Mouse (Mus musculus) liver, embryonic 16.5 days (tissue): ENCODE results near the gene Gsx2. TPM values are rescaled to one million over a fixed set of nuclear protein-coding genes. Genes with fewer than 3 reads are reported as not detected.
A peak's percentile ranks its signal among the peaks of the same experiment; 100 is the strongest.

Experiments used
- ATAC-seq: fragments of 200-750 bp; cut with Nextera tagmentation; 2 replicates; pipeline ENCODE4 v1.8.0; 2017; ENCODE audit warnings: low read depth, mild to moderate bottlenecking, moderate number of reproducible peaks, moderate library complexity
- H3K27ac ChIP-seq: fragments of 300-500 bp; sonication (generic); 2 replicates; pipeline ENCODE4 v1.5.1; 2014; ENCODE audit warnings: mild to moderate bottlenecking, low read length
- H3K27me3 ChIP-seq: fragments of 300-500 bp; sonication (generic); 2 replicates; pipeline ENCODE4 v1.6.1; 2014; ENCODE audit warnings: low read depth, low read length, mixed read lengths; ENCODE audit not compliant: control insufficient read depth, insufficient read depth
- H3K36me3 ChIP-seq: fragments of 300-500 bp; sonication (generic); 2 replicates; pipeline ENCODE4 v1.6.1; 2014; ENCODE audit warnings: mild to moderate bottlenecking; ENCODE audit not compliant: control insufficient read depth, insufficient read depth
- H3K4me1 ChIP-seq: fragments of 300-500 bp; sonication (generic); 2 replicates; pipeline ENCODE4 v1.6.1; 2014; ENCODE audit warnings: low read depth, low read length, mixed read lengths; ENCODE audit not compliant: control insufficient read depth
- H3K4me2 ChIP-seq: fragments of 300-500 bp; sonication (generic); 2 replicates; pipeline ENCODE4 v1.6.1; 2014; ENCODE audit warnings: low read depth, low read length, mixed read lengths
- H3K4me3 ChIP-seq: fragments of 300-500 bp; sonication (generic); 2 replicates; pipeline ENCODE4 v1.5.1; 2014; ENCODE audit warnings: low read depth, mild to moderate bottlenecking, low read length
- H3K9ac ChIP-seq: fragments of 300-500 bp; sonication (generic); 2 replicates; pipeline ENCODE4 v1.6.1; 2014; ENCODE audit warnings: low read depth, low read length
- H3K9me3 ChIP-seq: fragments of 300-500 bp; sonication (generic); replicated peaks from 2 replicates; pipeline ENCODE4 v1.6.1; 2016; ENCODE audit warnings: low read length; ENCODE audit not compliant: control insufficient read depth
- WGBS: fragments of 180-500 bp; shearing (Covaris S2); extraction: QIAGEN DNeasy Blood & Tissue Kit; methylation state at CpG from one replicate; pipeline ENCODE4 v1.1.7; 2014; ENCODE audit not compliant: insufficient replicate concordance; 5-methylcytosine and 5-hydroxymethylcytosine counted together
- polyA plus RNA-seq: library from polyadenylated mRNA; unstranded; fragments of >200 nt; fragmentation: Nextera tagmentation; extraction: Ambion mirVana; gene quantifications from 2 replicates; pipeline ENCODE4 v1.2.1, GENCODE M21; 2015

The Gsx2 gene
- polyA plus RNA-seq: not detected in 2 replicates

DNA sequence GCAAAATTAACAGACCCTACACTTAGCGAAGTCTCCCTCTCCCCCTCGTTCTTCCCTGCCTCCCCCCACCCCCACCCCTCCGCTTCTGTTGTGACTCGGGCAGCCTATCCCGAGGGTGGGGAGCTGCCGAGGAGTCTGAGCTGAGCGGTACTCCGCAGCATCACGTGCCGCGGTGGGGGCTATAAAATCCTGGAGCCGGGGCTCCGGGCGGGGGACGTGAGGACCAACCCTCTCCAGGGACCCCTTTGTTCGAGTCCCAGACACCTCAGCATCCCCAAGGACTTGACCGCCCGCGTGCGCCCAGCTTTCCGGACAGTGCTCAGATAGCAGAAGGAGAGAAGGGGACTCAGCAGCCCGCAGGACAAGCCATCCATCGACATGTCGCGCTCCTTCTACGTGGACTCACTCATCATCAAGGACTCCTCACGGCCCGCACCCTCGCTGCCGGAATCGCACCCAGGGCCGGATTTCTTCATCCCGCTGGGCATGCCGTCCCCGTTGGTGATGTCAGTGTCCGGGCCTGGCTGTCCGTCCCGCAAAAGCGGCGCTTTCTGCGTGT lies at the start of gene Gsx2:
Gsx2 (plus strand) TSS at position 219 of the 559 bp plus-strand sequence.
- H3K4me3 ChIP-seq: no peak within 1 kb of the TSS
- no peaks in the 10 kb centered on the region for H3K36me3 ChIP-seq
- ATAC-seq: no peak
- under 1% methylated on average over 41 of the region's 41 CpGs for WGBS
- no peak within 1 kb of the TSS for H3K9ac ChIP-seq
- H3K27ac ChIP-seq: no peak within 1 kb of the TSS
- H3K4me1 ChIP-seq: no peaks in the 10 kb centered on the region
- no peaks in the 10 kb centered on the region for H3K9me3 ChIP-seq
- H3K4me2 ChIP-seq: no peak within 1 kb of the TSS
- H3K27me3 ChIP-seq: peaks cover 98% of the 10 kb centered on the region

DNA sequence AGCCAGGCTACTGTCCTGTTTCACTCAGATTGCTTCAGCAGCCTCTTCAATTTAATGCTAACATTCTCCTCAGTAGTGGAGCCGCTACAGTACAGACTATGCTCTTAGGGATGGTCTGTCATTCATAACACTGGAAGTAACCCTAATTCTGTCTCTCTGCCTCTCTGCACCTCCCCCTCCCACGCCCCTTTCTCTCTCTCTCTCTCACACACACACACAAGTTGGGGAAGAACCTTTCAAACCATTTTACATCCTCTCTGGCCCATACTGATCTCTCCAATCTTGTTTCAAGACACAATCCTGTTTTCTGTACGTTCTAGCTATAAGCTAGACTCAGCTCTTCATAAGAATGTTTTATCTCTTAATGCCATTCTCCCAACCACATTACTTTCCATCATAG lies 39.9 kb upstream of the Gsx2 start:
- H3K4me2 ChIP-seq: no peak overlapping the region
- WGBS: 60% methylated on average over 3 of the region's 3 CpGs
- H3K9me3 ChIP-seq: no peaks in the 10 kb centered on the region

DNA sequence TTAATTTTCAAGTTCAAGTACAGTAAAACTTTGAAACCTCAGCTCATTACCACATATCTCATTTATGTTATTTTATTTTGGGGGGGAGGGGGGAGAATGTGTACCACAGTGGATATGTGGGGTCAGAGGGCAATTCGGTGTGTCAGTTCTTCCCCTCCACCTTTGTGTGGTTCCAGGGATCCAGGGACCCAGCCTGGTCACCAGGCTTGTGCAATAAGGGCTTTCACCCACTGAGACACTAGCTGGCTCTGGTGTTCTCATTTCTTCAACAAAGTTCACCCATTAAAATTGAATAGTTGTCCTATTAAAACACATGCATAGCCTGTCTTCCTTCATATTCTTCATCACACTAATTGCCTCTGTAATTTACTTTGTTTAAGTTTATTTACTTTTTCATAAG lies 36.1 kb upstream of the Gsx2 start:
- no peak overlapping the region for H3K4me3 ChIP-seq
- H3K4me2 ChIP-seq: no peak overlapping the region
- H3K27me3 ChIP-seq: no peaks in the 10 kb centered on the region
- peaks cover 9% of the 10 kb centered on the region for H3K4me1 ChIP-seq
- ATAC-seq: no peak
- 59% methylated on average over 1 of the region's 1 CpGs for WGBS
- no peak overlapping the region for H3K9ac ChIP-seq
- H3K36me3 ChIP-seq: peaks cover 4% of the 10 kb centered on the region; the same call in 1 of the 2 replicates
- H3K9me3 ChIP-seq: no peaks in the 10 kb centered on the region
- H3K27ac ChIP-seq: no peak overlapping the region

More for the DNA sequence above, 39.9 kb upstream of the Gsx2 start:
- H3K27ac ChIP-seq: no peak overlapping the region
- no peak overlapping the region for H3K9ac ChIP-seq
- no peaks in the 10 kb centered on the region for H3K27me3 ChIP-seq
- H3K36me3 ChIP-seq: no peaks in the 10 kb centered on the region
- H3K4me1 ChIP-seq: no peaks in the 10 kb centered on the region
- ATAC-seq: no peak
- H3K4me3 ChIP-seq: no peak overlapping the region

DNA sequence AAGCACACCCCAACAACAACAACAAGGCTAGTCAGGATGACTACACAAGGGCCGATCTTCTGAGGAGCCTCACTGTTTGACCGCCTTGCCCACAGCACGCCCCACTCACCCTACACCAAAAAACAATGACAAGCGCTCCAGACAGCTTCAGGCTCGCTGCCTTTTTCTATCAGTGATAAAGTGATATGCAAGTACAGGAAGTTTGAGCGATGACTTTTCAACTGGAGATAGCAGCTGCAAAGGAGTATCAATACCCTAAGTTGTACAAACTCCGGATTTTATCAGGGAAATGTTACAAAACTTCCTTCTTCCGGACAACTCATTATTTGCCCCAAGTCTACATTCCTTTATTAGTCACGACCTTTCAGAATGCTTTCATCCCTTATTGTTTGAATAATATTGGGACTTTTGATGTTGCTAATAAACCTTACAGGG lies 32.4 kb upstream of the Gsx2 start:
- 7% methylated on average over 9 of the region's 9 CpGs for WGBS
- ATAC-seq: no peak
- H3K9me3 ChIP-seq: no peaks in the 10 kb centered on the region
- peaks cover 4% of the 10 kb centered on the region; the same call in 1 of the 2 replicates for H3K36me3 ChIP-seq
- peak overlapping the region; percentile 90 for H3K4me3 ChIP-seq
- peaks cover 9% of the 10 kb centered on the region for H3K4me1 ChIP-seq
- H3K4me2 ChIP-seq: peak overlapping the region; percentile 70
- H3K27ac ChIP-seq: peak overlapping the region; percentile 90
- H3K9ac ChIP-seq: peak overlapping the region; percentile 99
- no peaks in the 10 kb centered on the region; the same call in 1 of the 2 replicates for H3K27me3 ChIP-seq

DNA sequence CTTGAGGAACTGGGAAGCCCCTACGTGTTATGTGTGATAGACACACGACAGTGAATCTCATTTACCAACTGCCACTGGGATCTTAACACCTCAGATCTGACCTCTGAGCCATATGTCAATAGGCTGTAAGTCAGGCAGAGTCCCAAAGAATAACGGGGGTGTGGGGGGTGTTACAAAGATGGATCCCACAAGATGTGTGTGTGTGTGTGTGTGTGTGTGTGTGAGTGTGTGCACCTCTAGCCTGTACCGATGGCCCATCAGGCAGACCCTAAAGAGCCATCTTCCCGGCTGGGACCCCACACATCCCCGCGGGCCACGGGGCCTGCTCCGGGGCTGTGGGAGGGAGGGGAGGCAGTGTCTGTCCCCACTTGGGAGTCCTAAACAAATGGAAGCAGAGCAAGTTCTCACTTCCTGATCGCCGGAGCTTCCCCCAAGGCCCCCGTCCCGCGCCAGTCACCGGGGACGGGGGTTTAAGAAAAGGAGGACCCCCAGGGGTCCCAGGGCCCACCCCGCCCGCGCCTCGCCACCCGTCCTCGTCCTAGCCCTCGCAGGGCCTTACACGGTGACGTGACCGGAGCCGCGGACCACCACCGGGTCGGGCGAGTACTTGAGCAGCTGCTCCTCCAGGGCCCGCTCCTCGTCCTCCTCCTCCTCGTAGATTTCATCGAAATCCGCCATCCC lies 31.6 kb upstream of the Gsx2 start:
- H3K4me2 ChIP-seq: peak overlapping the region; percentile 70
- H3K36me3 ChIP-seq: peaks cover 4% of the 10 kb centered on the region; the same call in 1 of the 2 replicates
- H3K27me3 ChIP-seq: no peaks in the 10 kb centered on the region; the same call in 1 of the 2 replicates
- peak; percentile 51 for ATAC-seq
- under 1% methylated on average over 30 of the region's 36 CpGs for WGBS
- no peaks in the 10 kb centered on the region for H3K9me3 ChIP-seq
- peak overlapping the region; percentile 99 for H3K9ac ChIP-seq
- H3K4me1 ChIP-seq: peaks cover 9% of the 10 kb centered on the region
- peak overlapping the region; percentile 90 for H3K27ac ChIP-seq
- peak overlapping the region; percentile 90 for H3K4me3 ChIP-seq

DNA sequence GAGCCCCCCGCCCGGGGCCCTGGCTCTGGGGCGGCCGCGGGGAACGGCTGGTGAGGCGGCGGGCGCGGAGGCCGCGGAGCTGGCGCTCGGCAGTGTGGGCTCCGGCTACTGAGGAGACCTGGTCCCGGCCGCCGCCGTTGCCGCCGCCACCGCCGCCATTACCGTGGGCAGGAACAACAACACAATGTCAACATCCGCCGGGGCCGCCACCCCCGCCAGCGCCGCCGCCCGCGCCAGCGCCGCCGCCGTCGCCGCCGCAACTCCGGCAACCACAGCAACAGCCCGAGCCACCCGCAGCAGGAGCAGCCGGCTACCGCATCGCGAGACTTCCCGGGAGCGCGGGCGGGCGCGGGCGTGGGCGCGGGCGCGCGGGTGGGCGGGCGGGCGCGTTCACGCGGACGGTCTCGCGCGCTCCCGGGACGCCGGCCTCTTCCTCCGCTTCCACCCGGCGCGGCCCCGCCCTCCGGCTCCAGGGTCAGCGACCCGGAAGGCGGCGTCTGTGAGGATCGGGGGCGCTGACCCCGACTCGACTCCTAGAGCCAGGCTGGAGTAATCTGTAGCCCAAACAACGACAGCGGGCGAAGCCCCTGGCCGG lies 31.0 kb upstream of the Gsx2 start, which contains the start of gene Chic2:
Chic2 (minus strand) TSS at position 465 of the 595 bp plus-strand sequence.
- Histone ChIP-seq H3K9me3 (no peaks in the 10 kb centered on the region), H3K4me2 (peak within 1 kb of the TSS; percentile 70), H3K27ac (peak within 1 kb of the TSS; percentile 90), H3K9ac (peak within 1 kb of the TSS; percentile 99), H3K4me1 (peaks cover 9% of the 10 kb centered on the region), H3K4me3 (peak within 1 kb of the TSS; percentile 90), H3K27me3 (no peaks in the 10 kb centered on the region; the same call in 1 of the 2 replicates), H3K36me3 (peaks cover 4% of the 10 kb centered on the region; the same call in 1 of the 2 replicates)
- peak; percentile 89 for ATAC-seq
- under 1% methylated on average over 50 of the region's 90 CpGs for WGBS

DNA sequence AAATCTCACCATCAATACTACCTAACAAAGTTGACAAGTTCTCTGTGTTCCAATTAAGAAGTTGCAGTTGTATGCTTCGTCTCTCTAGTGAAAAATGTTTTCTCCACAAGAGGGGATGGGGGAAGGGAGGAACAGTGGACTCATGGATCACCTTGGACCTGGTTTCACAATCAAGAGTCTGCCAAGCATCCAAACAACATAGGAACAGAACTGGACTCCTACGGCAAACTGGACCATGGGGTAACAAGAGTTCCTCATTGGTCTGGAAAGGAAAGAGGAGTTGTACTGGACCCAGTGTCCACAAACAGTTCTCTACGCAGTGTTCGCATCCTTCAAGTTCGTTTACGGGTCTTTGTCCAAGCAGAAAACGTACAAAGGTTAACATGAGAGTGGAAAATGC lies 30.0 kb upstream of the Gsx2 start:
- peaks cover 9% of the 10 kb centered on the region for H3K4me1 ChIP-seq
- H3K4me2 ChIP-seq: no peak overlapping the region
- 73% methylated on average over 7 of the region's 7 CpGs for WGBS
- no peak overlapping the region for H3K27ac ChIP-seq
- H3K9me3 ChIP-seq: no peaks in the 10 kb centered on the region
- no peak for ATAC-seq
- H3K27me3 ChIP-seq: no peaks in the 10 kb centered on the region; the same call in 1 of the 2 replicates
- peaks cover 4% of the 10 kb centered on the region; the same call in 1 of the 2 replicates for H3K36me3 ChIP-seq
- H3K9ac ChIP-seq: no peak overlapping the region
- no peak overlapping the region for H3K4me3 ChIP-seq

DNA sequence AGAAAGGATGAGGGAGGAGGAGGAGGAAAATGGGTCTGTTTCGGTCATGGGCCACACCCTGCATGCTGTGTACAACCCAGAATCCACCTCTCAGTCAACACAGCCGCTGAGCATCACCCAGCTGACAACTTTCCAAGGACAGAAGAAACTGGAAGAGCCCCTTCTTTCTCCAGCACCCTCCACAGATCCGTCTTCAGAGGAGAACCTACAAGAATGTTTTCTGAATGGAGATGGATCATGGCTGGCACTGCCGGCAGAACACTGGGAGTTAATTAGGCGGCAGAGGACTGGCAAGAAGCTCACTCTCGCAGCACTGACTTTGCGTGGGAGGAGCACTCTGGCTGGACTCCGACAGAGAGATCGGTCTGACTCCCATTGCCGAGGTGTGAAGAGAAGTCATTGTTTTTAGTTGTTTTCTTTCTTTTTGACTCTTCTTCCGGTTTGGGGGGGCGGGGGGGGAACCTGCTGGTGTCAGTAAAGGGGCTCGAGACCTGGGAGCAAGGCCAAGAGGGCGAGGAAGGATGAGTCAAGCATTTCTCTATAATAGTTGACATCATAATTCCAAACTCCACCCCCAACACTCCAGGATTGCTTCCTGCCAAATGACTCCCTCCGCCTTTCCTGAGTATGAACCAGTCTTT lies 28.6 kb upstream of the Gsx2 start:
- H3K27me3 ChIP-seq: no peaks in the 10 kb centered on the region; the same call in 1 of the 2 replicates
- no peaks in the 10 kb centered on the region for H3K36me3 ChIP-seq
- H3K4me3 ChIP-seq: no peak overlapping the region
- no peak overlapping the region for H3K4me2 ChIP-seq
- WGBS: 56% methylated on average over 15 of the region's 15 CpGs
- no peak overlapping the region for H3K27ac ChIP-seq
- peaks cover 6% of the 10 kb centered on the region for H3K4me1 ChIP-seq
- H3K9me3 ChIP-seq: no peaks in the 10 kb centered on the region
- no peak for ATAC-seq
- H3K9ac ChIP-seq: no peak overlapping the region
